In the genomic region with DNA sequence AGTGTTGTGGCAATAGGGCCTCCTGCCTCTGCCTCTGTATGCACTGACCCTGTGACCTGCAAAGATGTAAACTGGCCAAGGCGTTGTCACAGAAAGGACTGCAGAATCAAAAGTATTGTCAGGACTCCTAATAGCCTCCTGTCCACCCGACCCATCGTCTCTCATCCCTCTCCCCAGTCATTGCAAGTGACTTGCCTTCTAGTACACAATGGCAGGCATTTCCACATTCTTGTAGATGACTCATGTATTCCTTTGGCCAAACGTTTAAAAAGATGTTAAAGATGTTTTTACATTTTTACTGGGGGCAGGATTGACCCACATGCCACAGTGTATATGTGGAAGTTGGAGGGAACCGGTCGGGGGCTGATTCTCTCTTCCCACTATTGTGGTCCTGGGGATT, we compare ENCODE assay signal across 17 mouse cellular contexts. TPM values are rescaled to one million over a fixed set of nuclear protein-coding genes. Genes with fewer than 3 reads are reported as not detected.
DNase-seq lines count a peak whose midpoint lies in the region; ATAC-seq lines count a peak whose summit lies in the region.
"Had no signal": no experiment of that assay in that cellular context is flagged by ENCODE, and none has a peak within 500 bp of the region (broad histone marks: within the 10 kb centered on the region; RNA-seq: fewer than 3 reads in every experiment).

No protein-coding gene starts in this region.

- H3K27ac ChIP-seq in intestine, embryonic 16.5 days (ENCODE audit: low read length): no peak overlapping the region
- no peak overlapping the region for H3K27ac ChIP-seq in intestine, embryonic 15.5 days
- H3K27ac ChIP-seq in neural tube, embryonic 11.5 days (ENCODE audit: low read depth, low read length): no peak overlapping the region
- H3K27ac ChIP-seq in liver, embryonic 16.5 days (ENCODE audit: low read length): no peak overlapping the region
- H3K27ac ChIP-seq: hindbrain, embryonic 15.5 days had no signal

- 72% methylated on average over 6 of the region's 6 CpGs for WGBS in intestine, embryonic 16.5 days
- 74% methylated on average over 6 of the region's 6 CpGs for WGBS in intestine, embryonic 15.5 days
- WGBS in neural tube, embryonic 11.5 days: 80% methylated on average over 6 of the region's 6 CpGs
- 69% methylated on average over 6 of the region's 6 CpGs for WGBS in liver, embryonic 16.5 days (ENCODE audit: insufficient replicate concordance)

- no peak for ATAC-seq in intestine, embryonic 16.5 days
- no peak for ATAC-seq in intestine, embryonic 15.5 days
- no peak for ATAC-seq in neural tube, embryonic 11.5 days (ENCODE audit: insufficient read depth, low FRiP score, low TSS enrichment)
- no peak for ATAC-seq in liver, embryonic 16.5 days (ENCODE audit: low read depth)

- H3K9ac ChIP-seq in intestine, embryonic 16.5 days (ENCODE audit: low read depth, low read length): 0 out of 2 replicates have a peak overlapping the region, but pooled peaks have one; percentile 7
- H3K9ac ChIP-seq in intestine, embryonic 15.5 days: no peak overlapping the region
- no peak overlapping the region for H3K9ac ChIP-seq in neural tube, embryonic 11.5 days (ENCODE audit: low read length)
- H3K9ac ChIP-seq in liver, embryonic 16.5 days (ENCODE audit: low read depth, low read length): no peak overlapping the region; the same call in 1 of the 2 replicates
- H3K9ac ChIP-seq: heart, embryonic 12.5 days; hindbrain, embryonic 15.5 days had no signal

- no peaks in the 10 kb centered on the region for H3K27me3 ChIP-seq in intestine, embryonic 16.5 days (replicated peaks; ENCODE audit: control insufficient read depth, insufficient read depth, low read length)
- H3K27me3 ChIP-seq in intestine, embryonic 15.5 days (replicated peaks): no peaks in the 10 kb centered on the region
- no peaks in the 10 kb centered on the region for H3K27me3 ChIP-seq in neural tube, embryonic 11.5 days (ENCODE audit: control insufficient read depth, insufficient read depth, low read length)
- H3K27me3 ChIP-seq in liver, embryonic 16.5 days (ENCODE audit: control insufficient read depth, insufficient read depth, low read depth, low read length): no peaks in the 10 kb centered on the region
- H3K27me3 ChIP-seq: heart, embryonic 12.5 days; hindbrain, embryonic 15.5 days had no signal

- H3K4me2 ChIP-seq in intestine, embryonic 16.5 days (ENCODE audit: low read depth, low read length): no peak overlapping the region
- no peak overlapping the region for H3K4me2 ChIP-seq in intestine, embryonic 15.5 days (replicated peaks)
- H3K4me2 ChIP-seq in neural tube, embryonic 11.5 days (ENCODE audit: low read depth): peak overlapping the region; percentile 4; the same call in 1 of the 2 replicates
- 0 out of 2 replicates have a peak overlapping the region, but pooled peaks have one; percentile 18 for H3K4me2 ChIP-seq in liver, embryonic 16.5 days (ENCODE audit: low read depth, low read length)
- H3K4me2 ChIP-seq: heart, embryonic 12.5 days; hindbrain, embryonic 15.5 days had no signal

- peaks cover 20% of the 10 kb centered on the region for H3K36me3 ChIP-seq in intestine, embryonic 16.5 days (ENCODE audit: control insufficient read depth, insufficient read depth, low read length)
- H3K36me3 ChIP-seq in intestine, embryonic 15.5 days: peaks cover 22% of the 10 kb centered on the region
- peaks cover 11% of the 10 kb centered on the region for H3K36me3 ChIP-seq in neural tube, embryonic 11.5 days (ENCODE audit: control insufficient read depth, insufficient read depth, low read length)
- H3K36me3 ChIP-seq in liver, embryonic 16.5 days (ENCODE audit: control insufficient read depth, insufficient read depth): peaks cover 29% of the 10 kb centered on the region
- H3K36me3 ChIP-seq: hindbrain, embryonic 15.5 days had no signal

- H3K4me3 ChIP-seq in intestine, embryonic 16.5 days (ENCODE audit: low read length): no peak overlapping the region
- no peak overlapping the region for H3K4me3 ChIP-seq in intestine, embryonic 15.5 days (replicated peaks)
- no peak overlapping the region for H3K4me3 ChIP-seq in neural tube, embryonic 11.5 days (ENCODE audit: low read depth, low read length)
- peak overlapping the region; percentile 16 for H3K4me3 ChIP-seq in liver, embryonic 16.5 days (ENCODE audit: low read depth, low read length)
- H3K4me3 ChIP-seq: heart, embryonic 12.5 days; hindbrain, embryonic 15.5 days had no signal

- peaks cover 22% of the 10 kb centered on the region for H3K4me1 ChIP-seq in intestine, embryonic 16.5 days (ENCODE audit: control insufficient read depth, insufficient read depth, low read length)
- H3K4me1 ChIP-seq in intestine, embryonic 15.5 days (replicated peaks): peaks cover 14% of the 10 kb centered on the region
- peaks cover 9% of the 10 kb centered on the region; the same call in 1 of the 2 replicates for H3K4me1 ChIP-seq in neural tube, embryonic 11.5 days (ENCODE audit: control insufficient read depth, insufficient read depth, low read length)
- peaks cover 36% of the 10 kb centered on the region for H3K4me1 ChIP-seq in liver, embryonic 16.5 days (ENCODE audit: control insufficient read depth, low read depth, low read length)

- no peaks in the 10 kb centered on the region for H3K9me3 ChIP-seq in intestine, embryonic 16.5 days (ENCODE audit: control insufficient read depth, low read length)
- H3K9me3 ChIP-seq in intestine, embryonic 15.5 days: no peaks in the 10 kb centered on the region
- no peaks in the 10 kb centered on the region for H3K9me3 ChIP-seq in neural tube, embryonic 11.5 days (ENCODE audit: control insufficient read depth, low read length)
- H3K9me3 ChIP-seq in liver, embryonic 16.5 days (replicated peaks; ENCODE audit: control insufficient read depth, low read length): no peaks in the 10 kb centered on the region
- H3K9me3 ChIP-seq: heart, embryonic 12.5 days; hindbrain, embryonic 15.5 days had no signal

- DNase-seq in neural tube, embryonic 11.5 days (ENCODE audit: low spot score): no peak
- no peak for DNase-seq in neural tube, embryonic 10.5 days (ENCODE audit: extremely low spot score, low spot score)
- DNase-seq in adipocyte (ENCODE audit: low spot score): peak; percentile 30
- DNase-seq in spleen, postnatal 4 days (ENCODE audit: low spot score in 2 of 2): no peak
- no peak for DNase-seq in T-cell, adult 2 months (ENCODE audit: low spot score)
- DNase-seq: cerebellum, adult 11-12 months; gastrocnemius, postnatal 25 days; kidney, adult 9 months; layer of hippocampus, adult 9-11 months; retina, postnatal 1 day; thymus, adult 2 months had no signal

RNA-seq across cellular contexts. Expression of a gene that starts 2.0 kb away (rescaled TPM):
- polyA plus RNA-seq in intestine, embryonic 16.5 days (2015; fragmentation: Nextera tagmentation; extraction: Ambion mirVana): 21.2 and 21.8 TPM in 2 replicates
- 25.7 and 26.3 TPM in 2 replicates for polyA plus RNA-seq in intestine, embryonic 15.5 days (2015; fragmentation: Nextera tagmentation; extraction: Ambion mirVana)
- polyA plus RNA-seq in neural tube, embryonic 11.5 days (2014; fragmentation: Nextera tagmentation; extraction: Ambion mirVana): 52.1 and 54.7 TPM in 2 replicates
- 14.4 and 17.3 TPM in 2 replicates for polyA plus RNA-seq in liver, embryonic 16.5 days (2015; fragmentation: Nextera tagmentation; extraction: Ambion mirVana)

RNA-seq across cellular contexts. Expression of a gene that starts 2.0 kb away (rescaled TPM):
- 85.9 and 95.7 TPM in 2 replicates for polyA plus RNA-seq in intestine, embryonic 16.5 days (2015; fragmentation: Nextera tagmentation; extraction: Ambion mirVana)
- polyA plus RNA-seq in intestine, embryonic 15.5 days (2015; fragmentation: Nextera tagmentation; extraction: Ambion mirVana): 97.9 and 107 TPM in 2 replicates
- 166 and 175 TPM in 2 replicates for polyA plus RNA-seq in neural tube, embryonic 11.5 days (2014; fragmentation: Nextera tagmentation; extraction: Ambion mirVana)
- polyA plus RNA-seq in liver, embryonic 16.5 days (2015; fragmentation: Nextera tagmentation; extraction: Ambion mirVana): 48.0 and 54.8 TPM in 2 replicates

RNA-seq across cellular contexts. Expression of a gene that starts 9.1 kb away (rescaled TPM):
- polyA plus RNA-seq in intestine, embryonic 16.5 days (2015; fragmentation: Nextera tagmentation; extraction: Ambion mirVana): 10.1 and 11.3 TPM in 2 replicates
- 10.4 and 11.9 TPM in 2 replicates for polyA plus RNA-seq in intestine, embryonic 15.5 days (2015; fragmentation: Nextera tagmentation; extraction: Ambion mirVana)
- polyA plus RNA-seq in neural tube, embryonic 11.5 days (2014; fragmentation: Nextera tagmentation; extraction: Ambion mirVana): 17.4 and 18.6 TPM in 2 replicates
- 1.4 and 1.7 TPM in 2 replicates for polyA plus RNA-seq in liver, embryonic 16.5 days (2015; fragmentation: Nextera tagmentation; extraction: Ambion mirVana)

RNA-seq across cellular contexts. Expression of a gene that starts 10.5 kb away (rescaled TPM):
- 0.22 TPM in 1 of 2 replicates, not detected in the other for polyA plus RNA-seq in intestine, embryonic 16.5 days (2015; fragmentation: Nextera tagmentation; extraction: Ambion mirVana)
- polyA plus RNA-seq in intestine, embryonic 15.5 days (2015; fragmentation: Nextera tagmentation; extraction: Ambion mirVana): 0.13 and 0.16 TPM in 2 replicates
- 0.34 and 0.66 TPM in 2 replicates for polyA plus RNA-seq in neural tube, embryonic 11.5 days (2014; fragmentation: Nextera tagmentation; extraction: Ambion mirVana)
- not detected in 2 replicates for polyA plus RNA-seq in liver, embryonic 16.5 days (2015; fragmentation: Nextera tagmentation; extraction: Ambion mirVana)

RNA-seq across cellular contexts. Expression of a gene that starts 10.6 kb away (rescaled TPM):
- polyA plus RNA-seq in intestine, embryonic 16.5 days (2015; fragmentation: Nextera tagmentation; extraction: Ambion mirVana): not detected in 2 replicates
- not detected in 2 replicates for polyA plus RNA-seq in intestine, embryonic 15.5 days (2015; fragmentation: Nextera tagmentation; extraction: Ambion mirVana)
- not detected in 2 replicates for polyA plus RNA-seq in neural tube, embryonic 11.5 days (2014; fragmentation: Nextera tagmentation; extraction: Ambion mirVana)
- not detected in 2 replicates for polyA plus RNA-seq in liver, embryonic 16.5 days (2015; fragmentation: Nextera tagmentation; extraction: Ambion mirVana)
- polyA plus RNA-seq: heart, embryonic 12.5 days; hindbrain, embryonic 15.5 days; spleen, adult 2 months; thymus, adult 2 months had no signal

Comparison
In these comparisons a context has a peak if more than half of its experiments do, and no peak if none do; other contexts are left out.
1. H3K4me2 ChIP-seq: peak in neural tube, embryonic 11.5 days (single experiment) and liver, embryonic 16.5 days (single experiment); none in intestine, embryonic 16.5 days (single experiment) and intestine, embryonic 15.5 days (single experiment).